Mouse (Mus musculus) CH12.LX (cell line): ENCODE measurements around the gene Scarb2. TPM values are rescaled to one million over a fixed set of nuclear protein-coding genes. Genes with fewer than 3 reads are reported as not detected.
A peak's percentile ranks its signal among the peaks of the same experiment; 100 is the strongest.

Experiments used
- DNase-seq: peaks from one replicate; pipeline ENCODE4 v3.0.0-alpha.2; 2013; ENCODE audit errors: extremely low read depth
- H3K27ac ChIP-seq: 2 replicates; pipeline ENCODE4 v1.5.1; 2012; ENCODE audit warnings: low read depth, mild to moderate bottlenecking, control low read depth, moderate library complexity; ENCODE audit not compliant: insufficient read depth
- H3K27me3 ChIP-seq: replicated peaks from 2 replicates; pipeline ENCODE3; 2012; ENCODE audit warnings: inconsistent platforms
- H3K36me3 ChIP-seq, 2 experiments: replicated peaks in 1 of 2; 2 replicates each; pipeline versions ENCODE3 to v1.6.1; 2012; ENCODE audit warnings: inconsistent platforms in 1 of 2, low read length in 1 of 2, mild to moderate bottlenecking in 1 of 2, mixed read lengths in 1 of 2, moderate library complexity in 1 of 2; ENCODE audit not compliant: control insufficient read depth in 1 of 2, insufficient read depth in 1 of 2
- H3K4me1 ChIP-seq, 2 experiments: 2 replicates each; pipeline ENCODE4 v1.6.1; 2012; ENCODE audit warnings: inconsistent platforms in 1 of 2, moderate library complexity in 1 of 2; ENCODE audit not compliant: insufficient read depth in 2 of 2, control insufficient read depth in 1 of 2
- H3K4me2 ChIP-seq: 2 replicates; pipeline ENCODE4 v1.6.1; 2012; ENCODE audit warnings: low read depth, mild to moderate bottlenecking, control low read depth; ENCODE audit not compliant: poor library complexity, insufficient read depth, severe bottlenecking
- H3K4me3 ChIP-seq, 3 experiments: fragments of 150-350 bp in 1 of 3; sonication (generic) in 1 of 3; replicated peaks in 1 of 3; 2 replicates each; pipeline versions ENCODE3 to v1.5.1; 2011 to 2012; ENCODE audit warnings: low read depth in 2 of 3, low read length in 2 of 3, mild to moderate bottlenecking in 2 of 3, moderate library complexity in 2 of 3, control low read depth in 1 of 3, improper control_type of control experiment in 1 of 3, inconsistent platforms in 1 of 3, mixed read lengths in 1 of 3; ENCODE audit not compliant: poor library complexity in 1 of 3
- H3K79me2 ChIP-seq: replicated peaks from 2 replicates; pipeline ENCODE4 v1.6.1; 2012; ENCODE audit warnings: mild to moderate bottlenecking, moderate library complexity; ENCODE audit not compliant: control insufficient read depth, poor library complexity, insufficient read depth, severe bottlenecking; ENCODE audit errors: extremely low read depth
- H3K9ac ChIP-seq: 2 replicates; pipeline ENCODE4 v1.6.1; 2012; ENCODE audit warnings: low read depth, mild to moderate bottlenecking, control low read depth, moderate library complexity; ENCODE audit not compliant: insufficient read depth
- H3K9me3 ChIP-seq: replicated peaks from 2 replicates; pipeline ENCODE3; 2012; ENCODE audit warnings: low read length, inconsistent platforms, mixed read lengths
- BHLHE40 ChIP-seq: IDR thresholded peaks from 2 replicates; pipeline ENCODE4 v1.6.1; 2011; ENCODE audit warnings: mild to moderate bottlenecking, low read depth, low read length, improper control_type of control experiment
- CHD1 ChIP-seq: IDR thresholded peaks from 2 replicates; pipeline ENCODE4 v1.6.1; 2012; ENCODE audit warnings: low read depth, low read length, improper control_type of control experiment, inconsistent platforms
- CTCF ChIP-seq, 2 experiments: IDR thresholded peaks in 1 of 2; conservative IDR thresholded peaks in 1 of 2; 2 replicates each; pipeline ENCODE4 v1.5.1; 2011 to 2012; ENCODE audit warnings: low read depth in 2 of 2, low read length in 2 of 2, improper control_type of control experiment in 1 of 2, inconsistent platforms in 1 of 2, mild to moderate bottlenecking in 1 of 2, moderate library complexity in 1 of 2
- EP300 ChIP-seq: IDR thresholded peaks from 2 replicates; pipeline ENCODE4 v1.6.1; 2011; ENCODE audit warnings: low read length, improper control_type of control experiment
- ETS1 ChIP-seq: conservative IDR thresholded peaks from 2 replicates; pipeline ENCODE4 v1.6.1; 2012; ENCODE audit warnings: low read depth, mild to moderate bottlenecking, inconsistent platforms, low read length, improper control_type of control experiment, moderate library complexity
- GABPA ChIP-seq: IDR thresholded peaks from 2 replicates; pipeline ENCODE4 v1.6.1; 2012; ENCODE audit warnings: low read depth, low read length, improper control_type of control experiment, inconsistent platforms; ENCODE audit not compliant: insufficient replicate concordance
- HCFC1 ChIP-seq: IDR thresholded peaks from 2 replicates; pipeline ENCODE4 v1.6.1; 2012; ENCODE audit warnings: low read depth, mild to moderate bottlenecking, inconsistent platforms, low read length, improper control_type of control experiment
- IRF4 ChIP-seq: IDR thresholded peaks from 2 replicates; pipeline ENCODE4 v1.6.1; 2014; ENCODE audit warnings: low read depth, mild to moderate bottlenecking, inconsistent platforms, low read length, improper control_type of control experiment
- JUN ChIP-seq: IDR thresholded peaks from 2 replicates; pipeline ENCODE4 v1.6.1; 2011; ENCODE audit warnings: low read depth, mild to moderate bottlenecking, low read length, improper control_type of control experiment, moderate library complexity; ENCODE audit not compliant: insufficient read depth
- MAX ChIP-seq: IDR thresholded peaks from 2 replicates; pipeline ENCODE4 v1.6.1; 2011; ENCODE audit warnings: low read length, improper control_type of control experiment
- MAZ ChIP-seq: IDR thresholded peaks from 2 replicates; pipeline ENCODE4 v1.6.1; 2012; ENCODE audit warnings: low read depth, mild to moderate bottlenecking, inconsistent platforms, low read length, improper control_type of control experiment, moderate library complexity
- MEF2A ChIP-seq: IDR thresholded peaks from 2 replicates; pipeline ENCODE4 v1.6.1; 2014; ENCODE audit warnings: low read depth, mild to moderate bottlenecking, inconsistent platforms, low read length, improper control_type of control experiment, borderline replicate concordance
- MXI1 ChIP-seq: IDR thresholded peaks from 2 replicates; pipeline ENCODE4 v1.6.1; 2011; ENCODE audit warnings: mild to moderate bottlenecking, low read depth, low read length, improper control_type of control experiment
- PAX5 ChIP-seq: IDR thresholded peaks from 2 replicates; pipeline ENCODE4 v1.6.1; 2012; ENCODE audit warnings: low read length, inconsistent platforms, mixed read lengths
- POLR2A ChIP-seq: IDR thresholded peaks from 2 replicates; pipeline ENCODE4 v1.6.1; 2011; ENCODE audit warnings: low read depth, mild to moderate bottlenecking, improper control_type of control experiment, low read length
- RAD21 ChIP-seq: IDR thresholded peaks from 2 replicates; pipeline ENCODE4 v1.6.1; 2011; ENCODE audit warnings: low read depth, mild to moderate bottlenecking, low read length, improper control_type of control experiment, moderate library complexity
- RCOR1 ChIP-seq: conservative IDR thresholded peaks from 2 replicates; pipeline ENCODE4 v1.6.1; 2012; ENCODE audit warnings: low read depth, mild to moderate bottlenecking, inconsistent platforms, low read length, improper control_type of control experiment
- SIN3A ChIP-seq: IDR thresholded peaks from 2 replicates; pipeline ENCODE4 v1.6.1; 2012; ENCODE audit warnings: low read length, improper control_type of control experiment, inconsistent platforms
- SMC3 ChIP-seq: IDR thresholded peaks from 2 replicates; pipeline ENCODE4 v1.6.1; 2011; ENCODE audit warnings: low read depth, low read length, improper control_type of control experiment
- TBP ChIP-seq: conservative IDR thresholded peaks from 2 replicates; pipeline ENCODE4 v1.6.1; 2011; ENCODE audit warnings: low read depth, low read length, improper control_type of control experiment
- UBTF ChIP-seq: IDR thresholded peaks from 2 replicates; pipeline ENCODE4 v1.6.1; 2012; ENCODE audit warnings: low read depth, mild to moderate bottlenecking, inconsistent platforms, low read length, improper control_type of control experiment, moderate library complexity
- USF1 ChIP-seq: IDR thresholded peaks from 2 replicates; pipeline ENCODE4 v1.6.1; 2014; ENCODE audit warnings: low read depth, mild to moderate bottlenecking, inconsistent platforms, low read length, improper control_type of control experiment
- USF2 ChIP-seq: conservative IDR thresholded peaks from 2 replicates; pipeline ENCODE4 v1.6.1; 2011; ENCODE audit warnings: low read depth, low read length, improper control_type of control experiment
- ZC3H11A ChIP-seq: IDR thresholded peaks from 2 replicates; pipeline ENCODE4 v1.6.1; 2012; ENCODE audit warnings: low read depth, mild to moderate bottlenecking, inconsistent platforms, low read length, improper control_type of control experiment
- ZMIZ1 ChIP-seq: IDR thresholded peaks from 2 replicates; pipeline ENCODE4 v1.6.1; 2012; ENCODE audit warnings: low read depth, mild to moderate bottlenecking, inconsistent platforms, low read length, improper control_type of control experiment
- ZNF384 ChIP-seq: IDR thresholded peaks from 2 replicates; pipeline ENCODE4 v1.6.1; 2012; ENCODE audit warnings: low read depth, low read length, improper control_type of control experiment, inconsistent platforms
- dilution Hi-C: fragments of 300-500 bp; cut with MboI; formaldehyde crosslinking; loops from 2 replicates; pipeline ENCODE4 v1.14.3; 2020; ENCODE audit warnings: low sequenced_read_pairs; ENCODE audit not compliant: extremely low pct_unique_long_range_greater_than_20kb, extremely low pct_ligation_motif_present
- in situ Hi-C: fragments of 300-500 bp; cut with MboI; formaldehyde crosslinking; loops from 3 replicates; pipeline ENCODE4 v1.14.3; 2019; ENCODE audit warnings: low sequenced_read_pairs, low pct_ligation_motif_present, low pct_unique_long_range_greater_than_20kb, mixed read lengths
- polyA plus RNA-seq: library from polyadenylated mRNA; unstranded; fragments of >175 nt; gene quantifications from 2 replicates; pipeline ENCODE4 v1.2.1, GENCODE M21; 2012; ENCODE audit warnings: low read depth; ENCODE audit not compliant: insufficient read length
- total RNA-seq, 2 experiments: library from RNA; depleted of rRNA; stranded (reverse); fragments of 300-350 nt in 1 of 2; fragments of >200 nt in 1 of 2; gene quantifications; 2 replicates each; pipeline ENCODE4 v1.2.3; 2012 to 2014

Gene Scarb2
- total and polyA plus RNA-seq, 3 experiments, result 7.2 to 9.5 (median 9.2) TPM

DNA sequence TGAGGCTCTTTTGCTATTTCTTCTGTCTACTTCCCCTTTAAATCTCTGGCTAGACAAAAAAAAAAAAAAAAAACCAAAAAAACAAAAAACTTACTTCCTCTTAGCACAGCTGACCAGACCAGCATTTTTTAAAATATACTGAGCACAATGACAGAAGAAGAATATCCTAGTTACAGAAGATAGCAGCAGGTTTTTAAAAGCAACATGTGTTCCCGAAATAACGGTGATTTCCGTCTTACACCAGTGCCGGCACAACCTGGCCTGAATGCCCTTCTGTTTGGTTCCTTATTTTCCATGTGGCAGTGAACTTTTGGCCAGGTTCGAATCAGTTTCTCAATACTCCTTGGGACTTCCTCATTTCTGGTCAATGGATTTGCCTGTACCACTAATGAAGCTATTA, 2.2 kb upstream of the Scarb2 start:
- Histone ChIP-seq H3K9me3 (peaks cover 6% of the 10 kb centered on the region), H3K4me1 (peaks cover 9 to 31% of the 10 kb centered on the region in 2 experiments), H3K4me3 (no peak overlapping the region), H3K27me3 (no peaks in the 10 kb centered on the region), H3K27ac (no peak overlapping the region), H3K36me3 (no peaks in the 10 kb centered on the region), H3K9ac (no peak overlapping the region), H3K4me2 (no peak overlapping the region), H3K79me2 (no peaks in the 10 kb centered on the region)
- TF ChIP-seq ETS1 (no peak), ZNF384 (peak; percentile 96), USF1 (no peak), SIN3A (0 out of 2 replicates have a peak, but pooled peaks have one; percentile 44)
- dilution Hi-C loops, result no loop called here
- peak; percentile 31 for DNase-seq
- in situ Hi-C loops, result loop anchor here (5.0 to 10.0 kb wide), 2 partner anchors 47 to 64 kb away; no protein-coding TSS in a partner anchor

DNA sequence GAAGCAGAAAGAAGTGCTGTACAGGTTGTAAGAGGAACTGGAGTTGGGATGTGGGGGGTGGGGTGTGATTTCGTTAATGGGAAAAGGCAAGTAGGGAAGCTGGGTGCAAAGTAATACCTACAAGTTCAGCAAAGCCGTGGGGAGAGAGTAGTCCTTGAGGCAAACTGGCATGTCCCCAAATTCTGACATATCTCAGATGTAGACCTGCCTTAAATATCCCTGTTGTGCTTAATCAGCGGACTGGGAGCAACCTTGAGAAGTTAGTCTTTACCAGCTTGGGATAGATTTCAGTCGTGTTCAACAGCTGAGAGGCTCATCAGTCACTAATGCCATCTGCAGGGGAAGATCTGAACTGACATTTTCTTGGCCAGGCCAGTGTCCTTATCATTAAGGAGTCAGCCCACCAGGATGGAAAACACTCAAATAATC, 318 bp downstream of the Scarb2 start:
- peak; percentile 63 for DNase-seq
- peaks cover 11 to 38% of the 10 kb centered on the region in 2 experiments for H3K4me1 ChIP-seq

DNA sequence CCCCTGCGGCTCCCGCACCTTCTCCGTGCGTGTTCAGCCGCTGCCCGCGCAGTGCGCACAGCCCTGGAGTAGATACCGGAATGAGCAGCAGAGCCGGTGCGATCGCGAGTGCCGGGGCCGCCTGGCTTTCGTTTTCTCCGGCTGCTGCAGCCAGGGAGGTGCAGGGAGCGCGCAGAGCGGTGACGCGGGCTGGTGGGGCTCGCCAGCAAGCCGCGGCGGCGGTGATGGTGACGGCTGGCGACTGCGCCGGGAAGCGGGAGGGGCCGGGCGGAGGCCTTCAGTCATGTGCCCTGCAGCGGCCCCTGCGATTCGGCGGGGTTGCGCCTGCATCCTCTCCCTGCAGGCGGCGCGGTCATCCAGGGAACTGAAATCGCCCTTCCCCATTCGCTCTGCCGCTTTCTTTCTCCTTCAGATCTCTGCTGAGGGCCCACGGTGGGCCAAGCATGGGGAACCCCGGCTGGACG, 1.2 kb downstream of the Scarb2 start:
- Histone ChIP-seq H3K27ac (peak overlapping the region; percentile 66), H3K79me2 (no peaks in the 10 kb centered on the region), H3K4me2 (peak overlapping the region; percentile 77), H3K4me3 (peak overlapping the region; percentile 79 to 93 (median 92)), H3K36me3 (peaks cover 0 to 5% of the 10 kb centered on the region in 2 experiments), H3K27me3 (no peaks in the 10 kb centered on the region), H3K9me3 (peaks cover 4% of the 10 kb centered on the region), H3K9ac (peak overlapping the region; percentile 81), H3K4me1 (peaks cover 12 to 43% of the 10 kb centered on the region in 2 experiments)
- dilution Hi-C loops (no loop called here), in situ Hi-C loops (loop anchor here (5.0 to 10.0 kb wide), 2 partner anchors 43 to 61 kb away; no protein-coding TSS in a partner anchor)
- peak; percentile 83 for DNase-seq
- TF ChIP-seq RCOR1, result no peak
- TF ChIP-seq EP300, result no peak
- TF ChIP-seq MEF2A, result peak; percentile 55
- no peak for TF ChIP-seq PAX5
- TF ChIP-seq SIN3A, result peak; percentile 68; the same call in 1 of the 2 replicates
- 0 out of 2 replicates have a peak, but pooled peaks have one; percentile 26 for TF ChIP-seq CHD1
- peak; percentile 63 for TF ChIP-seq MXI1
- TF ChIP-seq IRF4, result peak; percentile 65
- TF ChIP-seq ZMIZ1, result peak; percentile 67; the same call in 1 of the 2 replicates
- TF ChIP-seq MAZ, result peak; percentile 77
- peak; percentile 40; the same call in 1 of the 2 replicates for TF ChIP-seq POLR2A
- TF ChIP-seq CTCF (conservative IDR thresholded peaks at IDR 0.05 in 1 of 2, IDR thresholded peaks at IDR 0.05 in 1 of 2; ENCODE audit: low read depth in 2 of 2, low read length in 2 of 2), result peak in 1 of 2 experiments; percentile 70; a peak in 2 of 4 replicates
- TF ChIP-seq USF2, result peak; percentile 51
- no peak for TF ChIP-seq TBP
- TF ChIP-seq MAX, result peak; percentile 77; the same call in 1 of the 2 replicates
- peak; percentile 85 for TF ChIP-seq BHLHE40
- peak; percentile 49 for TF ChIP-seq HCFC1
- TF ChIP-seq GABPA, result no peak
- TF ChIP-seq USF1, result peak; percentile 78
- peak; percentile 47 for TF ChIP-seq SMC3

More for the DNA sequence above, 318 bp downstream of the Scarb2 start:
- H3K27ac ChIP-seq, result no peak overlapping the region
- in situ Hi-C loops, result loop anchor here (5.0 to 10.0 kb wide), 2 partner anchors 44 to 62 kb away; no protein-coding TSS in a partner anchor
- no peaks in the 10 kb centered on the region for H3K79me2 ChIP-seq
- no peaks in the 10 kb centered on the region for H3K27me3 ChIP-seq
- H3K9ac ChIP-seq, result peak overlapping the region; percentile 39
- peak overlapping the region; percentile 77 for H3K4me2 ChIP-seq
- peaks cover 0 to 1% of the 10 kb centered on the region in 2 experiments for H3K36me3 ChIP-seq
- H3K4me3 ChIP-seq, result peak overlapping the region; percentile 79 to 93 (median 92)
- peaks cover 6% of the 10 kb centered on the region for H3K9me3 ChIP-seq
- dilution Hi-C loops, result no loop called here
- peak; percentile 68 for TF ChIP-seq RAD21
- no peak for TF ChIP-seq UBTF
- no peak for TF ChIP-seq ZC3H11A
- TF ChIP-seq CTCF (conservative IDR thresholded peaks at IDR 0.05 in 1 of 2, IDR thresholded peaks at IDR 0.05 in 1 of 2; ENCODE audit: low read depth in 2 of 2, low read length in 2 of 2), result peak; percentile 14 to 74; a peak in 2 of 4 replicates
- peak; percentile 69 for TF ChIP-seq SMC3
- no peak for TF ChIP-seq JUN
- peak; percentile 27 for TF ChIP-seq SIN3A
- TF ChIP-seq, all 38 proteins: peak for 4
